Mouse (Mus musculus): ENCODE data around the gene Sgcb. TPM values are rescaled to one million over a fixed set of nuclear protein-coding genes. Genes with fewer than 3 reads are reported as not detected.

Gene Sgcb
- total RNA-seq, 4 experiments from 2014 or later: 23.3 to 30.5 (median 24.9) TPM

Other genes starting within 250 kb of the Sgcb start
- not detected for gene Cwh43, start 241.7 kb downstream of the Sgcb start, total RNA-seq (2022)
- gene Dcun1d4, start 166.8 kb downstream of the Sgcb start, total RNA-seq (2022): 10 to 100 TPM; 35.7 to 57.0 (median 46.4) TPM
- gene Lrrc66, start 15.3 kb downstream of the Sgcb start, total RNA-seq (2022): not detected
- gene Spata18, start 3.6 kb upstream of the Sgcb start, total RNA-seq (2022): not detected